Mouse (Mus musculus): ENCODE results near the gene Smc4.
A peak's percentile ranks its signal among the peaks of the same experiment; 100 is the strongest.
"Not testable (repeated sequence)": the region's sequence is repeated elsewhere in the genome, so short reads cannot be mapped to it uniquely, and the experiment has no call there.

Smc4 gene

GRCm38 (mm10) chr3:69017181-69017580, 12.6 kb downstream of the Smc4 start:
- no peak for DNase-seq (ENCODE audit: low read depth, low spot score)

GRCm38 (mm10) chr3:69018635-69019034, 14.1 kb downstream of the Smc4 start:
- not testable (repeated sequence) for DNase-seq (ENCODE audit: low read depth, low spot score)

- no peak for DNase-seq (ENCODE audit: low read depth, low spot score)
Observed at GRCm38 (mm10) chr3:69020285-69020684, 15.7 kb downstream of the Smc4 start.

GRCm38 (mm10) chr3:69020764-69021163, 16.2 kb downstream of the Smc4 start:
- DNase-seq (ENCODE audit: low read depth, low spot score): no peak

GRCm38 (mm10) chr3:69026133-69026783, 21.7 kb downstream of the Smc4 start:
- DNase-seq (ENCODE audit: low read depth, low spot score): no peak

GRCm38 (mm10) chr3:69040105-69040504, 35.6 kb downstream of the Smc4 start:
- no peak for DNase-seq (ENCODE audit: low read depth, low spot score)

GRCm38 (mm10) chr3:69041298-69041697, 36.8 kb downstream of the Smc4 start:
- no peak for DNase-seq (ENCODE audit: low read depth, low spot score)

- DNase-seq (ENCODE audit: low read depth, low spot score): peak; percentile 68
Observed at GRCm38 (mm10) chr3:69044167-69044591, 39.6 kb downstream of the Smc4 start.

- DNase-seq (ENCODE audit: low read depth, low spot score): peak; percentile 98
Observed at GRCm38 (mm10) chr3:69044645-69045399, 40.3 kb downstream of the Smc4 start, which contains the start of gene Trim59. Gene Trim59 (minus strand): TSS chr3:69044755.

- DNase-seq (ENCODE audit: low read depth, low spot score): no peak
Observed at GRCm38 (mm10) chr3:69045400-69045703, 40.8 kb downstream of the Smc4 start.

GRCm38 (mm10) chr3:69045750-69046149, 41.2 kb downstream of the Smc4 start:
- no peak for DNase-seq (ENCODE audit: low read depth, low spot score)

- DNase-seq (ENCODE audit: low read depth, low spot score): no peak
Observed at GRCm38 (mm10) chr3:69046509-69046908, 42.0 kb downstream of the Smc4 start.

GRCm38 (mm10) chr3:69047684-69048083, 43.1 kb downstream of the Smc4 start:
- no peak for DNase-seq (ENCODE audit: low read depth, low spot score)

GRCm38 (mm10) chr3:69049011-69049410, 44.5 kb downstream of the Smc4 start:
- DNase-seq (ENCODE audit: low read depth, low spot score): no peak

GRCm38 (mm10) chr3:69051894-69052293, 47.4 kb downstream of the Smc4 start:
- no peak for DNase-seq (ENCODE audit: low read depth, low spot score)

GRCm38 (mm10) chr3:69054760-69055432, 50.4 kb downstream of the Smc4 start:
- DNase-seq (ENCODE audit: low read depth, low spot score): no peak

- no peak for DNase-seq (ENCODE audit: low read depth, low spot score)
Observed at GRCm38 (mm10) chr3:69055871-69056270, 51.3 kb downstream of the Smc4 start.

GRCm38 (mm10) chr3:69060672-69061071, 56.1 kb downstream of the Smc4 start:
- DNase-seq (ENCODE audit: low read depth, low spot score): no peak

- no peak for DNase-seq (ENCODE audit: low read depth, low spot score)
Observed at GRCm38 (mm10) chr3:69062764-69063163, 58.2 kb downstream of the Smc4 start.

- peak; percentile 35 for DNase-seq (ENCODE audit: low read depth, low spot score)
Observed at GRCm38 (mm10) chr3:69064005-69064404, 59.5 kb downstream of the Smc4 start.

Measured in forelimb bud, embryonic 11.5 days (tissue).